Mouse (Mus musculus): Measurements from ENCODE around the gene Rnaseh2c. TPM values are rescaled to one million over a fixed set of nuclear protein-coding genes. Genes with fewer than 3 reads are reported as not detected.

Rnaseh2c gene
- 10 to 100 TPM; 80.2 to 88.0 TPM for total RNA-seq (2021)

DNA sequence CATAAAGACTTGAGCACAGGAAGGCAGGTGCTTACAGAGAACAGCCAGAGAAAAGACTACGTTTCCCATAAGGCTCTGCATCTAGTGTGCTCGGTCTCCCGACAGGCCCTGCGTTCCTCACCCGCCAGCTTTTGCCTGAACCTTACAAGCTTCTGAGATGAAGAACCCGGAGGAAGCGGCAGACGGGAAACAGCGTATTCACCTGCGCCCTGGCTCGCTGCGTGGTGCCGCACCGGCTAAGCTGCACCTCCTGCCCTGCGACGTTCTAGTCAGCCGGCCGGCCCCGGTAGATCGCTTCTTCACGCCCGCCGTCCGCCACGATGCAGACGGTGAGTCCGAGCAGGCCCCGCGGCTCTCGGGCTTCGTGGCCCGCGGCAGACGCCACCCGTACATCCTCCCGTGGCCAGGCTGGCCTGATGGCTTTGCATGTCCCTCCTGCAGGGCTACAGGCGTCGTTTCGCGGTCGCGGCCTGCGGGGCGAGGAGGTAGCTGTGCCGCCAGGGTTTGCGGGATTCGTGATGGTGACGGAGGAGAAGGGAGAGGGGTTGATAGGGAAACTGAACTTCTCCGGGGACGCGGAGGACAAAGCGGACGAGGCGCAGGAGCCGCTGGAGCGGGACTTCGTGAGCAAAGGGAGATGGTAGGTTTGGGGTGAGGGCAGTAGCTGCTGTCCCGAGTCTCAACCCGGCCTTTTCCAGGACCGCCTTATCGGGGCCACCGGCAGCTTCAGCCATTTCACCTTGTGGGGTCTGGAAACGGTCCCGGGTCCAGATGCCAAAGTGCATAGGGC lies at the start of gene Rnaseh2c:
TSS of gene Rnaseh2c (plus strand) at position 122 of the 790 bp plus-strand sequence.
- DNase-seq, result peak; percentile 74 to 75

DNA sequence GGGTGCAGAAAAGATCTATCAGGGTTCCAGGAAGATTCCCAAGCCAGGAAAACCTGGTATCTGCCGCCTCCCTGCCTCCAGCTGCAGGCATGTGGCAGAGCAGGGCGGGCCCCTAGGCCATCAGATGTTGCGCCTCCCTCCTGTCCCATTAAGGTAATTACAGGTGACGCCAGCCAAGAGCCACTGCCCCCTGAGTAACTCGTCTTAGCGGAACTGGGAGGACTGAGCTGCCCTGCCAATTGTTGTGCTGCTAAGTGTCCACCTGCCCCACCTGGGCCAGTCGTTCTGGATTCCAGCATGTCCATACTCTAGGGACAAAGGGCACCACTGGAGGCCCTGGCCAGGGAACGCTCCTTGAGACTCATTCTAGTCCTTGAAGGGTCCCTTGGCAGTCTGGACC lies 47.9 kb upstream of the Rnaseh2c start:
- no peak for DNase-seq

- DNase-seq, result no peak
Observed at GRCm38 (mm10) chr19:5554212-5554611, 47.5 kb upstream of the Rnaseh2c start.

GRCm38 (mm10) chr19:5558169-5558568 lies 43.5 kb upstream of the Rnaseh2c start:
- DNase-seq, result no peak

DNA sequence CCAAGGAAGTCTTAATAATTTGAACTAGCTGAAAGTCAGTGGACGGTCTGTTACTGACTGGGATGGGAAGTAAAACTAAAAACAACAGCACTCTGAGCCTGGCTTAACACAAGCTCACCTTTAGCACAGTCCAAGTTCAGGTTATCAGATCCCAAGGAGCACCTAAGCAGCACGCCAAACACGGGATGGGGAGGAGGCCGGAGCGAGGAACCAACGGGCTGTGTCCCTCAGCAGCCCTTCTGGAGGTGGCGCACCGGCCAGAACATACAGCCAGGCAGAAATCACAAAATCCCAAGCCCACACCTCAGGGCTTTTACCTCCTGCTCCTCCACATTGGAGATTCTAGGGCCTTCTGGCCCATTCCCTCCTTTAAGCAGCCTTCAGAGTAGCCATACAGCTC lies 42.9 kb upstream of the Rnaseh2c start:
- no peak for DNase-seq

DNA sequence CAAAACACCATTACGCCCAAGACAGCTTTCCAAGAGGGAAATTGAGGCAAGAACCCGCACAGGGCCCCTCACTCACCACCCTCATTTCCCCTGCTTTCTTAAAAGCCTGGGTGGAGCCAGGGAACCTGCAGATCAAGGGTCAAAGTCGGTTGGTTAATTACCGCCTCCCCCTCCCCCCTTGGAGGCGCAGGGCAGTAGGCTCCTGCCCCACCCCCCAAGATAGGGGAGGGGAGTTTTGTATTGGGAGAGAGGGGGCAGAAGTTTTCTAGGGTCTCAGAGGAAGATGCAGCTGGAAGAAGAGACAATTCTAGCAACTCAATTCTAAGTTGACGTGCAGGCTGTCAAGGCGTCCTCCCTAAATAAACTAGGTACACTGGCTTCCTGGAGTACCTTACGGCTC lies 42.4 kb upstream of the Rnaseh2c start:
- no peak for DNase-seq

GRCm38 (mm10) chr19:5559631-5560456 lies 41.8 kb upstream of the Rnaseh2c start:
- no peak for DNase-seq

DNA sequence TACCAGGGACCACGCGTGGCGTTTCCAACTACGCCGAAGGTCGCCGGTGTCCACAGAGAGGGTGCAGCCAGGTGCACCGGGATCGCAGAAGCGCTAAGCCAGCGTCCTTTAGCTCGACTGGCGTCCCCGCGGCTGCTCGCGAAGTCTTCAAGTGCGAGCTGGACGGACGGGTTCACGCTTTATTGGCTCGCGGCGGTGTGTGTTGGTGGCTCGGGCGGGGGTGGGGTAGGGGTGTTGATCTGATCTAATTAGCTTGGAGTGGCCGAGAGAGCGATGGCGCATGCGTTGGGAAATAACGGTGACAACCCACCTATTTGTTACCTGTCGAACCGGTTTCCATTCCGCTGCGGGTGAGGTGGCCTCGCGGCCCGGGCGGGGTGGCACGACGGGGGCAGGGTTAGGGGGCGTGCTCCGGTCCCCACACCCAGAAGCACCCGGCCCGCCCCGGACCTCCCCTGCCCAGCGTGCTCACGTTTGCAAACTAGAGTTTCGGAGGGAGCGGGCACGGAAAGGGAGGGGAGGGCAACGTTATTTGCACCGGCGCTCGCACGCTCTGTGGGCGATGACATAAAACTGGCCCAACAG lies 41.1 kb upstream of the Rnaseh2c start, which contains the start of gene Ovol1:
TSS of gene Ovol1 (minus strand) at position 190 of the 585 bp plus-strand sequence.
- DNase-seq, result no peak

- no peak for DNase-seq
Observed at GRCm38 (mm10) chr19:5561252-5561790, 40.4 kb upstream of the Rnaseh2c start.

- no peak for DNase-seq
Observed at GRCm38 (mm10) chr19:5561886-5562285, 39.8 kb upstream of the Rnaseh2c start.

- no peak for DNase-seq
Observed at GRCm38 (mm10) chr19:5562776-5563175, 38.9 kb upstream of the Rnaseh2c start.

GRCm38 (mm10) chr19:5566316-5566715 lies 35.4 kb upstream of the Rnaseh2c start:
- DNase-seq, result no peak

- DNase-seq, result no peak
Observed at GRCm38 (mm10) chr19:5567180-5567533, 34.5 kb upstream of the Rnaseh2c start.

DNA sequence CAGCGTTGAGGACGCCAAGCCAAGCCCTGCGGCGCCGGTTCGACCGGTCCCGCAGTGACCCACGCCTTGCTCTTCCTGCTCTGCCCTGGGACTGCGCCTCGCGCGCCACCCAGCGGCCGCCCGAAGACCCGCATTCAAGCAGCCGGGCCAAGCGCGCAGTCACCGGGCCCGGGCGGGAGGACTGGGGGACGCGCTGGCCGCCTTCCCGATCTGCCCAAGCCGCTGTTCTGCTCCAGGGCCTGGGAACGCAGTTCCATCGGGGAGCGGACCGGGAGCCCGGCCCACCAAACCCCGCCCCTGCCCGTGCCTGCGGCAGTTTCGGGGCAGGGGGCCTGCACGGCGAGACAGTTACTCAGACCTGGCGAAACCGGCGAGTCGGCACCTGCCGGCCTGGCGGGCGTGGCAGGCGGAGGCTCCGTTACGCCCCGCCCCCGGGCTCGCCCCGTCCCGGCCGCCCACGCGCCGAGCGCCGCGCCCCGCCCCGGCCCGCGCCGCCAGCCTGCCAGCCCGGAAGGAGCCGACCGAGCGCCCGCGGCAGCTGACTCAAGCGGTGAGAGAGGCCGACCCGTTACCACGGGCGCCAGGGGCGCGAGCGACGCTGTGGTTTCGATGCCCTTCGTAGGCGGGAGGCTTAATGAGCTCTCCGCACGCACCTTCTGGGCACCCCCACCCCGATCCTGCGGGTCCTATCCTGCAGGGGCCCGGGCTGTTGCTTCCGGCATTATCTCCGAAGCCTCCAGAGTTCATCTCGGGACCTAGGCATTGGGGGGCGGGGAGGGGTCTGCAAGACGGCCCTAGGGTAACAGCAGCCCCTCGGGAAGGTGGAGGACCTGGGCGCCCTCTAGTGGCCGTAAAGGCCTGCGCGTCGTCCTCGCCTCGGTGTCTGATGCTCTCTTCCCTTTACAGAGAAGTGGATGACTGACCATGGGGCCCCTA lies 33.9 kb upstream of the Rnaseh2c start, which contains the start of gene Ap5b1:
TSS of gene Ap5b1 (plus strand) at position 492 of the 936 bp plus-strand sequence.
- peak; percentile 84 to 85 for DNase-seq

GRCm38 (mm10) chr19:5568470-5569140 lies 33.1 kb upstream of the Rnaseh2c start:
- DNase-seq, result peak; percentile 73 to 78

DNA sequence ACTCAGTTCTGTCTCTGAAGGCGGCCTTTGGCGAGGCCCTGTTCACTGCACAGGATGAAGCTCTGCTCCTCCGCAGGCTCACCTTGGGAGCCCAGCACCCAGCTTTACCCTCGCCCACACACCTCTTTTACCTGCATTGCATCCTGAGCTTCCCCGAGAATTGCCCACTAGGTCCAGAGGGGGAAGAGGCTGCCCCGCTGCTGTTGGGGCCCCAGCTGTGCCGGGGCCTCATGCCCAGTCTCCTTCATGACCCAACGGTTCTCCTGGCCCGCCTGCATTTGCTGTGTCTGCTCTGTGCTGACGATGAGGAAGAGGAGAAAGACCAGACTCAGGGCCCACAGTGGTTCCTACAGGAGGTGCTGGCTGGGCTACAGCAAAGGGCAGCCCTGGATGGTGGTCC lies 32.2 kb upstream of the Rnaseh2c start:
- DNase-seq, result no peak

DNA sequence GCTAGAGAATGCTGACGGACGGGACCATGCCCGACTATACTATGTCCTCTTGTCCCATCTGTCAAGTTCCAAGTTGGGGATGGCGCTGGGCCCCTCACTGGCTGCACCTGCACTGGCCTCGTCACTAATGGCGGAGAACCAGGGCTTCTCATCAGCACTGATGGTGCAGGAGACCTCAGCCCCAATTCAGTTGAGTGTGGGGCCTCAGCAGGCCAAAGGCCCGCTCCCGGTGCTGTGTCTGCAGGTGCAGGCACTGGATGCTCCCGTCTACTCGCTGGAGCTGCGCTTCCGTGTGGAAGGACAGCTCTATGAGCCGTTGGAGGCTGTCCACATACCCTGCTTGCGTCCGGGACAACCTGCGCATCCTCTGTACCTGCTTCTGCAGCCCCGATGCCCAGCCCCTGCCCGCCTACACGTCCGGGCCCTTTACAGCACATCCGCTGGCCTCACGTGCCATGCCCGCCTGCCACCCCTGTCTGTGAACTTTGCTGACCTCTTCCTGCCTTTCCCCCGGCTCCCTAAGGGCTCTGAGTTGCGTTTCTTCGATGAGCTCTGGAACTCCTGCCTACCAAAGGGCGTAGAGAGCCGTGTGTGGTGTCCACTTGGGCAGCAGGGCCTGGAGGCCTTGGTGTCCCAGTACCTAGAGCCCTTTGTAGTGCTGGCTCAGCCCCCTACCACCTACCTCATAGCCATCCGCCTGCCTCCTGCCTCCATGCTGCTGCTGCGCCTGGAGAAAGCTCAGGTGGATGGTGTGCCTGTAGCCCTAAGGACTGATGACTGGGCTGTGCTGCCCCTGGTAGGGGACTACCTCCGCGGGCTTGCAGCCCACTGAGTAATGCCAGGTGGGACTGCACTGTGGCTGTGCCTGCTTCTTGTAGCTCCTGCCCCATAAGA lies 31.1 kb upstream of the Rnaseh2c start:
- DNase-seq, result no peak

GRCm38 (mm10) chr19:5571831-5572230 lies 29.8 kb upstream of the Rnaseh2c start:
- no peak for DNase-seq

DNA sequence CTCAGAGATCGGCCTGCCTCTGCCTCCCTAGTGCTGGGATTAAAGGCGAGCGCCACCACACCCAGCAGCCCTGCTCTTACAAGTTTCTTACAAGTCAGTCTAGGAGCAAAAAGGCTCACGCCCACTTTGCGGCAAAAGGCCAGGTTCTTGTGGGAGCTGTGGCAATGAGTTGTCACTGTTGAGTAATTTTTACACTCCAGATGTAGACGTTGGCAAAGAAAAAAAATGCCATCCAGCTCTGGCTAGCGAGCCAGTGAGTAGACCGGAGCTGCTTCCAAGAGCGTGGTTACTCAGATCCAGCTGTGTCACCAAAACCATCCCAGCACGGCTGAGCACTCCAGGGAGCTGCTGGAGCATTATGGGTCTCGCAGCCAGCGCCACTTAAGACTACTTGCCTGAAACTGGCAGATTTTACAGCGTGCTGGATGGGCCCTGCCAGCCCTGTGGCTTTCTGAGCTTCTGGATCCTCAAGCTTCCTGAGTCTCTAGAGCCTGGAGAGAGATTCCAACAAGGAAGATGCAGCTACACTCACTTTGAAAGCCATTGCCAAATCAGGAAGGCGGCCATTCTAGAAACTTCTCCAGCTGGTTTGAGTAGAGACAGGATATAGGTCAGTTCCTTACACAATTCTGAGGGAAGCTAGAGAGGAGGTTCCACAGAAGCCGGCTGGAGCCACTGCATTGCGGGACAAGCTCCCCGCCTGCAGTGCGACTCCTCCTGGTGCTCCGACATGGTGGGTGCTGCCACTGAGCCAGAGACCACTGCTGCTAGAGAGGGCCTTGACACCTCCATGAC lies 29.1 kb upstream of the Rnaseh2c start:
- DNase-seq, result peak; percentile 14 to 23

Data from layer of hippocampus, postnatal 36 days (tissue).